Mouse (Mus musculus) heart, embryonic 10.5 days (tissue): ENCODE data around the gene Psme1. TPM values are rescaled to one million over a fixed set of nuclear protein-coding genes. Genes with fewer than 3 reads are reported as not detected.

Experiments
- DNase-seq: peaks from one replicate; pipeline ENCODE4 v3.0.0-alpha.2; 2017; ENCODE audit warnings: low spot score
- H3K27ac ChIP-seq: fragments of 300-500 bp; sonication (generic); 2 replicates; pipeline ENCODE4 v1.5.1; 2016; ENCODE audit warnings: mild to moderate bottlenecking
- H3K27me3 ChIP-seq: fragments of 300-500 bp; sonication (generic); 2 replicates; pipeline ENCODE4 v1.6.1; 2016; ENCODE audit warnings: mild to moderate bottlenecking; ENCODE audit not compliant: poor library complexity, insufficient read depth, severe bottlenecking
- H3K36me3 ChIP-seq: fragments of 300-500 bp; sonication (generic); 2 replicates; pipeline ENCODE4 v1.6.1; 2016; ENCODE audit warnings: mild to moderate bottlenecking, moderate library complexity
- H3K4me1 ChIP-seq: fragments of 300-500 bp; sonication (generic); 2 replicates; pipeline ENCODE4 v1.6.1; 2016; ENCODE audit warnings: mild to moderate bottlenecking
- H3K4me3 ChIP-seq: fragments of 300-500 bp; sonication (generic); 2 replicates; pipeline ENCODE4 v1.5.1; 2016; ENCODE audit warnings: mild to moderate bottlenecking, moderate library complexity
- H3K9me3 ChIP-seq: fragments of 300-500 bp; sonication (generic); 2 replicates; pipeline ENCODE4 v1.6.1; 2016; ENCODE audit warnings: mild to moderate bottlenecking, moderate library complexity
- WGBS: fragments of 180-500 bp; shearing (Covaris S2); methylation state at CpG from one replicate; pipeline ENCODE4 v1.1.7; 2016; 5-methylcytosine and 5-hydroxymethylcytosine counted together
- polyA plus RNA-seq: library from polyadenylated mRNA; unstranded; fragments of >200 nt; fragmentation: Nextera tagmentation; extraction: Ambion mirVana; gene quantifications from 2 replicates; pipeline ENCODE4 v1.2.1, GENCODE M21; 2016

Gene Psme1
- 173 and 196 TPM in 2 replicates for polyA plus RNA-seq

- H3K36me3 ChIP-seq, result peaks cover 28% of the 10 kb centered on the region
- WGBS, result under 1% methylated on average over 31 of the region's 32 CpGs
Observed at GRCm38 (mm10) chr14:55577871-55578667, at the start of gene Psme1. Psme1 (plus strand) TSS chr14:55578123.

DNA sequence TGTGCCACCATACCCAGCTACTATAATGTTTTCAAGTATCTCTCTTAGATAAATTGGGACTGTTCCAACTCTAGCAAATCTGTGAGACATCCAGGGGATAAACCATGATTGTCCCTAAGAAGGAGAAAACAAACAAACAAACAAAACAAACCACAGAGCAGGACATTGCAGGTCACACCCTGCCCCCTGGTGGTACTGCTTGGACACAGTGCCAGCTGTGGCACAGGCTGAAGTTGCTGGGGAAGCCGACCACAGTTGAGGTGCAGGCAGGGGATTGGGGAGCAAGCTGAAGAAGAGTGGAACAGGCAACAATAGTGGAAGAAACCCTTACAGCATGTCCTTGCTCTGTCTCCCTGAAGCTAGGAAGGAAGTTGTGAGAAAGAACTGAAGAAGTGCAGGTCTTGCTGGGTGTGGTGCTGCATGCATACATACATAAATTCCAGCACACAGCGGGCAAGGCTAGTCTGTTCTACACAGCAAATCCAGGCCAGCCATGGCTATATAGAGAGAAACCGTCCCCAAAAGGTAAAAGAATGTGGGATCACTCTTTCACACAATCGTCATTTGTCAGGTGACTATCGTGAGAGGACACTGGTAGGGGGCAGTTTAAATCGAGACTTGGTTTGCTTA, 41.7 kb upstream of the Psme1 start:
- H3K4me1 ChIP-seq, result peaks cover 18% of the 10 kb centered on the region
- no peaks in the 10 kb centered on the region for H3K36me3 ChIP-seq
- H3K27ac ChIP-seq, result no peak overlapping the region
- no peaks in the 10 kb centered on the region for H3K27me3 ChIP-seq
- WGBS, result 41% methylated on average over 6 of the region's 6 CpGs
- no peak for DNase-seq
- no peaks in the 10 kb centered on the region for H3K9me3 ChIP-seq
- H3K4me3 ChIP-seq, result no peak overlapping the region

More at GRCm38 (mm10) chr14:55577871-55578667, at the start of gene Psme1:
- Histone ChIP-seq H3K4me1 (peaks cover 44% of the 10 kb centered on the region), H3K9me3 (no peaks in the 10 kb centered on the region), H3K27me3 (no peaks in the 10 kb centered on the region), H3K4me3 (peak within 1 kb of the TSS; percentile 84), H3K27ac (peak within 1 kb of the TSS; percentile 94)
- DNase-seq, result peak; percentile 93

DNA sequence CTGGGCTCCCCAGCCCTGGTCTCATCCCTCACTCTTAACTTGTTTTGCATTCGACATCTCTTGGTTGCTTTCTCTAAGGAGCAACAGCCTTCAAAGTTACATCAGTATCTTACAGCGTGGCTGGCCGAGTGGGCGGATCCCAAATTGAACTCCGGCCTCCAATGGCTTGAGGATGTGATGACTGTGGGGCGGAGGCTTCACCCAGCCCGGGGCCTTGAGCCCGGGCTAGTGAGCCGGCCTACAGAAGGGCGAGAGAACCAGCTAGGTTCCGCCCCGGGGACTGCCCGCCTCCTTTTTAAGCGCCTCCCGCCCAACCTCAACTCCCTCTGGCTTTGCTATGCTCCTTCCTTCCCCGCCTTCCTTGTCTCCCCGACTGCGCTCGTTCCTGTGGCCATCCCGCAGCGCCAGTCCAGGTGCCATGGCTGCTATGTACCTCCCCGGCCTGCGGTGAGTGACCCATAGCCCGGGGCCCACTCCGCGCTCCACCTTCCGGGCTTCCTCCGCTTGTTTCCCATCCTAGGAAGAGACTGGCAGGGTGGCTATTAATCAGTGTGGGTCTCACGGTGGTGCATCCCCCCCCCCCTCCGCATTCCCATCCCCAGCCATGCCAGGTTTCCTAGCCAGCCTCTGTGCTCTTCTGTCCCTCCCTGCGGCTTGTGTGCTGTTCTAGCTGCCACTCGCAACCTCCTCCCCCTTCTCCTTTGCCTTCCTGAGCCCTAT, 37.7 kb upstream of the Psme1 start, which contains the start of gene Pck2:
TSS of gene Pck2 (plus strand) at position 200 of the 720 bp plus-strand sequence.
- no peaks in the 10 kb centered on the region for H3K27me3 ChIP-seq
- H3K4me3 ChIP-seq, result peak within 1 kb of the TSS; percentile 75
- peak; percentile 96 for DNase-seq
- WGBS, result under 1% methylated on average over 32 of the region's 32 CpGs
- peak within 1 kb of the TSS; percentile 92 for H3K27ac ChIP-seq
- H3K9me3 ChIP-seq, result no peaks in the 10 kb centered on the region
- H3K4me1 ChIP-seq, result peaks cover 24% of the 10 kb centered on the region
- peaks cover 27% of the 10 kb centered on the region for H3K36me3 ChIP-seq

DNA sequence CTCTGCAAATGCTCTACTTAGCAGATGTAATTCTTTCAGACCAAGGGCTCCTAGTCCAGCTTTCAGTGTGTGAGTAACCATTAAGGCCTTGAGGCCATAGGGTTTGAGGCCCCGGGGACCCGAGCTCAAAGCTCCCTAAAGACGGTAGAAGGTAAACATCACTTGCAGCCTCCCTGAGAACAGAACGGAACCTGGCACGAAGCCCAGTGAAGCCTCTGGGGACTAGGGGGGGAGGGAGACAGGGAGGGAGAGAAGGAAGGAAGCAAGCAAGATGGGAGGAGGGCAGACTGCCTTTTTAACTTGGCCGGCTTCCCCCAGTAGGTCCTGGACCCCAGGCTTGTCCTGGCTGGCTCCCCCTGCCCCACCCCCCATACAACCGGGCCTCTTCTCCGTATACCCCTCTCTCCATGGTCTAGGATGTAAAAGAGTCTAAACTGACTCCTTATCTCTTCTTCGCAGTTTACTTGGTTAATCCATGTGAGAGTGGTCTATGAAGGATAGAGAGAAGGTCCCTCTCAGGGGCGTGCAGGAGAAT, 37.1 kb upstream of the Psme1 start:
- no peaks in the 10 kb centered on the region for H3K9me3 ChIP-seq
- peak; percentile 86 for DNase-seq
- peaks cover 31% of the 10 kb centered on the region for H3K36me3 ChIP-seq
- WGBS, result 4% methylated on average over 10 of the region's 10 CpGs
- no peaks in the 10 kb centered on the region for H3K27me3 ChIP-seq
- peak overlapping the region; percentile 75 for H3K4me3 ChIP-seq
- peaks cover 24% of the 10 kb centered on the region for H3K4me1 ChIP-seq
- H3K27ac ChIP-seq, result peak overlapping the region; percentile 92

- no peaks in the 10 kb centered on the region for H3K9me3 ChIP-seq
- H3K27ac ChIP-seq, result no peak overlapping the region
- H3K4me3 ChIP-seq, result no peak overlapping the region
- peaks cover 24% of the 10 kb centered on the region for H3K4me1 ChIP-seq
- H3K27me3 ChIP-seq, result no peaks in the 10 kb centered on the region
- 91% methylated on average over 12 of the region's 12 CpGs for WGBS
- DNase-seq, result no peak
- H3K36me3 ChIP-seq, result peaks cover 45% of the 10 kb centered on the region
Observed at GRCm38 (mm10) chr14:55542268-55542667, 35.7 kb upstream of the Psme1 start.

- no peak overlapping the region for H3K4me3 ChIP-seq
- no peaks in the 10 kb centered on the region for H3K27me3 ChIP-seq
- H3K9me3 ChIP-seq, result no peaks in the 10 kb centered on the region
- H3K27ac ChIP-seq, result no peak overlapping the region
- DNase-seq, result no peak
- peaks cover 66% of the 10 kb centered on the region for H3K36me3 ChIP-seq
- peaks cover 24% of the 10 kb centered on the region for H3K4me1 ChIP-seq
- WGBS, result 83% methylated on average over 9 of the region's 9 CpGs
Observed at GRCm38 (mm10) chr14:55544334-55544733, 33.6 kb upstream of the Psme1 start.

GRCm38 (mm10) chr14:55550191-55550590, 27.7 kb upstream of the Psme1 start:
- no peaks in the 10 kb centered on the region for H3K27me3 ChIP-seq
- no peaks in the 10 kb centered on the region for H3K4me1 ChIP-seq
- H3K4me3 ChIP-seq, result no peak overlapping the region
- peaks cover 48% of the 10 kb centered on the region for H3K36me3 ChIP-seq
- no peak overlapping the region for H3K27ac ChIP-seq
- no peak for DNase-seq
- WGBS, result 86% methylated on average over 6 of the region's 6 CpGs
- H3K9me3 ChIP-seq, result no peaks in the 10 kb centered on the region

DNA sequence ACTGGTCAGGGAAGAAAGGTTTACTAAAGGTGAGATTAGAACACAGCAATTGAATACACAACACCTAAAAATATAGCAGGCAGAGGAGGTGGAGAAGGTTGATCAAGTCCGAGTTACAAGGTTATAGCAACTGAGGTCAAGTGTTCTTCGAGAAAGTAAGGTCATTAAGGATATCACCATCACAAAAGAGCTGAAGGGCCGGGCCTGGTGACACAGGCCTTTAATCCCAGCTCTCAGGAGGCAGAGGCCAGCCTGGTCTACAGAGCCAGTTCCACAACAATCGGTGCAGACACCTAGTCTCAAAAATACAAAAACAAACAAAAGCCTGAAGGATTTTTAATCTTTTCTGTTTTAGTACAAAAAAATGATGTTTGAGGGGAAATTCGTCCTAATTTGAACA, 26.6 kb upstream of the Psme1 start:
- H3K9me3 ChIP-seq, result no peaks in the 10 kb centered on the region
- WGBS, result 73% methylated on average over 5 of the region's 5 CpGs
- H3K27ac ChIP-seq, result no peak overlapping the region
- H3K36me3 ChIP-seq, result peaks cover 38% of the 10 kb centered on the region
- no peak for DNase-seq
- H3K4me3 ChIP-seq, result no peak overlapping the region
- no peaks in the 10 kb centered on the region for H3K4me1 ChIP-seq
- H3K27me3 ChIP-seq, result no peaks in the 10 kb centered on the region

- Histone ChIP-seq H3K4me1 (0 out of 2 replicates have a peak, but pooled peaks cover 2% of the 10 kb centered on the region), H3K27me3 (no peaks in the 10 kb centered on the region), H3K27ac (no peak overlapping the region), H3K9me3 (no peaks in the 10 kb centered on the region), H3K36me3 (peaks cover 34% of the 10 kb centered on the region), H3K4me3 (no peak overlapping the region)
- no peak for DNase-seq
- 84% methylated on average over 8 of the region's 8 CpGs for WGBS
Observed at GRCm38 (mm10) chr14:55551794-55552193, 26.1 kb upstream of the Psme1 start.

GRCm38 (mm10) chr14:55554635-55555034, 23.3 kb upstream of the Psme1 start:
- Histone ChIP-seq H3K27me3 (no peaks in the 10 kb centered on the region), H3K36me3 (peaks cover 6% of the 10 kb centered on the region), H3K4me3 (no peak overlapping the region), H3K27ac (no peak overlapping the region), H3K4me1 (0 out of 2 replicates have a peak, but pooled peaks cover 5% of the 10 kb centered on the region), H3K9me3 (no peaks in the 10 kb centered on the region)
- no peak for DNase-seq

- Histone ChIP-seq H3K9me3 (no peaks in the 10 kb centered on the region), H3K27me3 (no peaks in the 10 kb centered on the region), H3K4me3 (no peak overlapping the region), H3K4me1 (peaks cover 5% of the 10 kb centered on the region; the same call in 1 of the 2 replicates), H3K36me3 (no peaks in the 10 kb centered on the region), H3K27ac (no peak overlapping the region)
- no peak for DNase-seq
- WGBS, result 54% methylated on average over 3 of the region's 3 CpGs
Observed at GRCm38 (mm10) chr14:55555788-55556187, 22.1 kb upstream of the Psme1 start.

GRCm38 (mm10) chr14:55557003-55557402, 20.9 kb upstream of the Psme1 start:
- peak; percentile 89 for DNase-seq
- H3K27me3 ChIP-seq, result no peaks in the 10 kb centered on the region
- no peaks in the 10 kb centered on the region for H3K9me3 ChIP-seq
- no peak overlapping the region for H3K4me3 ChIP-seq
- H3K36me3 ChIP-seq, result no peaks in the 10 kb centered on the region
- no peak overlapping the region for H3K27ac ChIP-seq
- H3K4me1 ChIP-seq, result peaks cover 16% of the 10 kb centered on the region
- 29% methylated on average over 5 of the region's 5 CpGs for WGBS
